Mouse (Mus musculus) hindbrain, embryonic 14.5 days (tissue): ENCODE measurements at regions not wholly inside any gene's neighbourhood (a gene's known extent, or its start where the extent isn't known, plus 50 kb on each side); places are given as distances from the start of the nearest gene placed in this dataset.
A peak's percentile ranks its signal among the peaks of the same experiment; 100 is the strongest.

Experiments used
- ATAC-seq: fragments of 200-750 bp; cut with Nextera tagmentation; 2 replicates; pipeline ENCODE4 v1.8.0; 2017; ENCODE audit warnings: moderate number of reproducible peaks, mild to moderate bottlenecking, moderate TSS enrichment, moderate library complexity; ENCODE audit not compliant: low FRiP score
- DNase-seq: peaks from one replicate; pipeline ENCODE4 v3.0.0-alpha.2; 2015; ENCODE audit warnings: low spot score
- H3K27ac ChIP-seq: fragments of 300-500 bp; sonication (generic); 2 replicates; pipeline ENCODE4 v1.5.1; 2014; ENCODE audit warnings: mild to moderate bottlenecking, moderate library complexity
- H3K27me3 ChIP-seq: fragments of 300-500 bp; sonication (generic); 2 replicates; pipeline ENCODE4 v1.6.1; 2014; ENCODE audit warnings: mild to moderate bottlenecking, low read length, mixed read lengths; ENCODE audit not compliant: control insufficient read depth, insufficient read depth
- H3K36me3 ChIP-seq: fragments of 300-500 bp; sonication (generic); replicated peaks from 2 replicates; pipeline ENCODE4 v1.6.1; 2014; ENCODE audit not compliant: control insufficient read depth, insufficient read depth
- H3K4me1 ChIP-seq: fragments of 300-500 bp; sonication (generic); replicated peaks from 2 replicates; pipeline ENCODE4 v1.6.1; 2014; ENCODE audit warnings: antibody characterized with exemption, low read length, mixed read lengths; ENCODE audit not compliant: control insufficient read depth, insufficient read depth
- H3K4me2 ChIP-seq: fragments of 300-500 bp; sonication (generic); replicated peaks from 2 replicates; pipeline ENCODE4 v1.6.1; 2014; ENCODE audit warnings: mild to moderate bottlenecking, moderate library complexity
- H3K4me3 ChIP-seq: fragments of 300-500 bp; sonication (generic); replicated peaks from 2 replicates; pipeline ENCODE4 v1.5.1; 2014; ENCODE audit warnings: mild to moderate bottlenecking, low read length
- H3K9ac ChIP-seq: fragments of 300-500 bp; sonication (generic); 2 replicates; pipeline ENCODE4 v1.6.1; 2014
- H3K9me3 ChIP-seq: fragments of 300-500 bp; sonication (generic); 2 replicates; pipeline ENCODE4 v1.6.1; 2016; ENCODE audit warnings: low read length; ENCODE audit not compliant: control insufficient read depth
- WGBS: fragments of 180-500 bp; shearing (Covaris S2); extraction: QIAGEN DNeasy Blood & Tissue Kit; methylation state at CpG from one replicate; pipeline ENCODE4 v1.1.7; 2014; 5-methylcytosine and 5-hydroxymethylcytosine counted together

- H3K9me3 ChIP-seq = no peaks in the 10 kb centered on the region
- no peaks in the 10 kb centered on the region for H3K27me3 ChIP-seq
- peaks cover 6% of the 10 kb centered on the region; the same call in 1 of the 2 replicates for H3K4me1 ChIP-seq
- ATAC-seq = peak; percentile 24; the same call in 1 of the 2 replicates
- peak; percentile 35 for DNase-seq
- H3K4me2 ChIP-seq = peak overlapping the region; percentile 6; the same call in 1 of the 2 replicates
- 30% methylated on average over 5 of the region's 5 CpGs for WGBS
- H3K9ac ChIP-seq = no peak overlapping the region
- no peak overlapping the region for H3K4me3 ChIP-seq
- no peaks in the 10 kb centered on the region for H3K36me3 ChIP-seq
- no peak overlapping the region for H3K27ac ChIP-seq
These were observed 501.5 kb downstream of the Tusc1 start for GRCm38 (mm10) chr4:92833835-92834234.

GRCm38 (mm10) chr4:92831181-92831715, 504.1 kb downstream of the Tusc1 start:
- ATAC-seq = no peak
- H3K4me3 ChIP-seq = no peak overlapping the region
- no peaks in the 10 kb centered on the region for H3K9me3 ChIP-seq
- H3K27ac ChIP-seq = no peak overlapping the region
- H3K9ac ChIP-seq = no peak overlapping the region
- 88% methylated on average over 1 of the region's 1 CpGs for WGBS
- no peak overlapping the region for H3K4me2 ChIP-seq
- DNase-seq = no peak
- H3K27me3 ChIP-seq = no peaks in the 10 kb centered on the region
- H3K4me1 ChIP-seq = peaks cover 6% of the 10 kb centered on the region; the same call in 1 of the 2 replicates
- H3K36me3 ChIP-seq = no peaks in the 10 kb centered on the region

GRCm38 (mm10) chr4:92827831-92828230, 507.5 kb downstream of the Tusc1 start:
- Histone ChIP-seq H3K9ac (no peak overlapping the region), H3K4me1 (no peaks in the 10 kb centered on the region), H3K4me2 (no peak overlapping the region), H3K27ac (no peak overlapping the region), H3K36me3 (no peaks in the 10 kb centered on the region), H3K4me3 (no peak overlapping the region), H3K9me3 (no peaks in the 10 kb centered on the region), H3K27me3 (no peaks in the 10 kb centered on the region)
- DNase-seq (no peak), ATAC-seq (no peak)

GRCm38 (mm10) chr4:92827405-92827804, 507.9 kb downstream of the Tusc1 start:
- Histone ChIP-seq H3K4me3 (no peak overlapping the region), H3K36me3 (no peaks in the 10 kb centered on the region)
- no peak for ATAC-seq

GRCm38 (mm10) chr4:92826981-92827380, 508.3 kb downstream of the Tusc1 start:
- Histone ChIP-seq H3K9ac (no peak overlapping the region), H3K27me3 (no peaks in the 10 kb centered on the region), H3K4me1 (no peaks in the 10 kb centered on the region), H3K4me2 (no peak overlapping the region), H3K27ac (no peak overlapping the region), H3K4me3 (no peak overlapping the region), H3K9me3 (no peaks in the 10 kb centered on the region), H3K36me3 (no peaks in the 10 kb centered on the region)
- ATAC-seq (no peak), DNase-seq (no peak)

More at GRCm38 (mm10) chr4:92827405-92827804, 507.9 kb downstream of the Tusc1 start:
- no peak for DNase-seq
- Histone ChIP-seq H3K27ac (no peak overlapping the region), H3K9ac (no peak overlapping the region), H3K27me3 (no peaks in the 10 kb centered on the region), H3K4me2 (no peak overlapping the region), H3K9me3 (no peaks in the 10 kb centered on the region), H3K4me1 (no peaks in the 10 kb centered on the region)

GRCm38 (mm10) chr4:92788157-92788556, 547.2 kb downstream of the Tusc1 start:
- Histone ChIP-seq H3K27ac (no peak overlapping the region), H3K9me3 (no peaks in the 10 kb centered on the region), H3K4me3 (no peak overlapping the region), H3K4me1 (no peaks in the 10 kb centered on the region), H3K36me3 (no peaks in the 10 kb centered on the region), H3K4me2 (no peak overlapping the region), H3K9ac (no peak overlapping the region), H3K27me3 (no peaks in the 10 kb centered on the region)
- DNase-seq = no peak
- no peak for ATAC-seq
- WGBS = 92% methylated on average over 1 of the region's 1 CpGs

DNA sequence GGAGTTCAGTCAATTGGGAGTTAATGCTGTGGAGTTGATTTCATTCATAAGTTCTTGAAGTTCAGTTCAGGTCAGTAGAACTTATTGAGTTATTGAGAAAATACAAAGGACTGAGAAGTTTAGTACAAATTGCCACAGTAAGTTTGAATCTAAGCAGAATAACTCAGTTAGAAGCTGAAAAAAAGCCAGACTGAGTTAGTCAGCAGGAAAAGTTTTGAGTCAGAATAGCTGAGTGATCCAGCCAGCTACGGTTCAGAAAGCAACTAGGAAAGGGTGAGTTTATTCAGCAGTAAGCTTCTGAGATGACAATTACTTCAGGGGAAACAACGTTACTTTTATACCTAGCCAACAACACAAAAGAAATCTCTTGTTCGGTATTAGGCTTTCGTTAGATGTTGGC, 557.2 kb downstream of the Tusc1 start:
- Histone ChIP-seq H3K27ac (no peak overlapping the region), H3K9me3 (no peaks in the 10 kb centered on the region), H3K36me3 (no peaks in the 10 kb centered on the region), H3K9ac (no peak overlapping the region), H3K27me3 (no peaks in the 10 kb centered on the region), H3K4me3 (no peak overlapping the region), H3K4me2 (no peak overlapping the region), H3K4me1 (no peaks in the 10 kb centered on the region)
- DNase-seq (no peak), ATAC-seq (no peak)
- 83% methylated on average over 4 of the region's 4 CpGs for WGBS

GRCm38 (mm10) chr4:92748070-92748469, 556.5 kb upstream of the Gm12666 start:
- H3K9me3 ChIP-seq = no peaks in the 10 kb centered on the region
- H3K9ac ChIP-seq = no peak overlapping the region
- no peak overlapping the region for H3K4me3 ChIP-seq
- H3K36me3 ChIP-seq = no peaks in the 10 kb centered on the region
- ATAC-seq = no peak
- H3K27me3 ChIP-seq = no peaks in the 10 kb centered on the region
- no peaks in the 10 kb centered on the region for H3K4me1 ChIP-seq
- no peak overlapping the region for H3K27ac ChIP-seq
- WGBS = 44% methylated on average over 2 of the region's 2 CpGs
- DNase-seq = no peak
- H3K4me2 ChIP-seq = no peak overlapping the region

DNA sequence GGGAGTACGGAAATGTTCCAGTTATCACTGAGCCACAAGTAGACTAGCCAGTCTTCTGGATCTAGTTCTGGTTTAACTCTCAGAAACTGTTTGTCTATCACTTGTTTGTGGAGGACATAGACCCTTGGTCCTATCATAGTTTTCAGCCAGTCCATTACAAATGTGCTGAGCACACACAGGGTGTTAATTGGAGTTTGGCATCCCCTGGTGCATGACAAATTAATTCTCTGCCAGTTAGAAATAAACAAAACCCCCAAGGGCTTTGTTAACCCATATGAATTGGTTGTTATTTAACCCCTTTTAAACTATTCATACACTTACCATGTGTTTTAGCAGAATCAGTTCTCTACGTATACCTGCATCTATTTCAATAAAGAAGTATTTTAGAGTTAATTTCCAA, 554.7 kb upstream of the Gm12666 start:
- ATAC-seq (peak; percentile 57; the same call in 1 of the 2 replicates), DNase-seq (no peak)
- no peaks in the 10 kb centered on the region for H3K4me1 ChIP-seq
- 56% methylated on average over 2 of the region's 2 CpGs for WGBS
- no peak overlapping the region for H3K9ac ChIP-seq
- no peak overlapping the region for H3K4me2 ChIP-seq
- no peak overlapping the region for H3K4me3 ChIP-seq
- H3K27ac ChIP-seq = no peak overlapping the region
- H3K27me3 ChIP-seq = no peaks in the 10 kb centered on the region
- H3K36me3 ChIP-seq = no peaks in the 10 kb centered on the region
- H3K9me3 ChIP-seq = no peaks in the 10 kb centered on the region

GRCm38 (mm10) chr4:92702755-92703154, 511.2 kb upstream of the Gm12666 start:
- H3K27me3 ChIP-seq = no peaks in the 10 kb centered on the region
- no peaks in the 10 kb centered on the region for H3K36me3 ChIP-seq
- no peak overlapping the region for H3K9ac ChIP-seq
- ATAC-seq = no peak
- no peaks in the 10 kb centered on the region for H3K4me1 ChIP-seq
- H3K4me3 ChIP-seq = no peak overlapping the region
- H3K27ac ChIP-seq = no peak overlapping the region
- no peaks in the 10 kb centered on the region for H3K9me3 ChIP-seq
- no peak for DNase-seq
- H3K4me2 ChIP-seq = no peak overlapping the region
